Mouse (Mus musculus) kidney, embryonic 15.5 days (tissue): Measurements from ENCODE around the gene Apopt1. TPM values are rescaled to one million over a fixed set of nuclear protein-coding genes. Genes with fewer than 3 reads are reported as not detected.

Experiments used
- ATAC-seq: fragments of 200-750 bp; cut with Nextera tagmentation; replicated peaks from 2 replicates; pipeline ENCODE4 v1.8.0; 2017; ENCODE audit warnings: moderate TSS enrichment; ENCODE audit not compliant: low FRiP score
- H3K27ac ChIP-seq: fragments of 300-500 bp; sonication (generic); 2 replicates; pipeline ENCODE4 v1.5.1; 2015; ENCODE audit warnings: mild to moderate bottlenecking, inconsistent platforms
- H3K27me3 ChIP-seq: fragments of 300-500 bp; sonication (generic); 2 replicates; pipeline ENCODE4 v1.6.1; 2015; ENCODE audit warnings: inconsistent platforms
- H3K36me3 ChIP-seq: fragments of 300-500 bp; sonication (generic); 2 replicates; pipeline ENCODE4 v1.6.1; 2015; ENCODE audit warnings: inconsistent platforms
- H3K4me1 ChIP-seq: fragments of 300-500 bp; sonication (generic); 2 replicates; pipeline ENCODE4 v1.6.1; 2015; ENCODE audit warnings: inconsistent platforms
- H3K4me2 ChIP-seq: fragments of 300-500 bp; sonication (generic); 2 replicates; pipeline ENCODE4 v1.6.1; 2015; ENCODE audit warnings: moderate library complexity, mild to moderate bottlenecking, inconsistent platforms
- H3K4me3 ChIP-seq: fragments of 300-500 bp; sonication (generic); replicated peaks from 2 replicates; pipeline ENCODE4 v1.5.1; 2015; ENCODE audit warnings: mild to moderate bottlenecking, inconsistent platforms
- H3K9ac ChIP-seq: fragments of 300-500 bp; sonication (generic); 2 replicates; pipeline ENCODE4 v1.6.1; 2015; ENCODE audit warnings: mild to moderate bottlenecking, inconsistent platforms
- H3K9me3 ChIP-seq: fragments of 300-500 bp; sonication (generic); replicated peaks from 2 replicates; pipeline ENCODE4 v1.6.1; 2016; ENCODE audit warnings: inconsistent platforms
- WGBS: fragments of 180-500 bp; shearing (Covaris S2); methylation state at CpG from one replicate; pipeline ENCODE4 v1.1.7; 2015; ENCODE audit warnings: mixed read lengths; 5-methylcytosine and 5-hydroxymethylcytosine counted together
- polyA plus RNA-seq: library from polyadenylated mRNA; unstranded; fragments of >200 nt; fragmentation: Nextera tagmentation; extraction: Ambion mirVana; gene quantifications from 2 replicates; pipeline ENCODE4 v1.2.1, GENCODE M21; 2015

Gene Apopt1
- polyA plus RNA-seq, 1 experiment from 2014 or later = 57.4 TPM

- H3K27ac ChIP-seq = no peak overlapping the region
- no peaks in the 10 kb centered on the region for H3K36me3 ChIP-seq
- H3K4me2 ChIP-seq = peak overlapping the region; percentile 97
- H3K27me3 ChIP-seq = peaks cover 62% of the 10 kb centered on the region
- ATAC-seq = 0 out of 2 replicates have a peak, but pooled peaks have one; percentile 14
- H3K9me3 ChIP-seq = no peaks in the 10 kb centered on the region
- H3K4me1 ChIP-seq = peaks cover 49% of the 10 kb centered on the region
- peak overlapping the region; percentile 63 for H3K4me3 ChIP-seq
- under 1% methylated on average over 34 of the region's 34 CpGs for WGBS
- H3K9ac ChIP-seq = peak overlapping the region; percentile 60
These were observed 41.6 kb upstream of the Apopt1 start for GRCm38 (mm10) chr12:111671431-111671902.

- H3K36me3 ChIP-seq = no peaks in the 10 kb centered on the region
- H3K4me1 ChIP-seq = peaks cover 53% of the 10 kb centered on the region
- peak within 1 kb of the TSS; percentile 63 for H3K4me3 ChIP-seq
- H3K4me2 ChIP-seq = peak within 1 kb of the TSS; percentile 97
- peaks cover 62% of the 10 kb centered on the region for H3K27me3 ChIP-seq
- WGBS = under 1% methylated on average over 31 of the region's 31 CpGs
- H3K9me3 ChIP-seq = no peaks in the 10 kb centered on the region
- ATAC-seq = peak; percentile 35
- peak within 1 kb of the TSS; percentile 60 for H3K9ac ChIP-seq
- no peak within 1 kb of the TSS for H3K27ac ChIP-seq
These were observed 40.9 kb upstream of the Apopt1 start, which contains the start of gene Ckb for GRCm38 (mm10) chr12:111672176-111672575. Gene Ckb (minus strand): TSS chr12:111672338.

DNA sequence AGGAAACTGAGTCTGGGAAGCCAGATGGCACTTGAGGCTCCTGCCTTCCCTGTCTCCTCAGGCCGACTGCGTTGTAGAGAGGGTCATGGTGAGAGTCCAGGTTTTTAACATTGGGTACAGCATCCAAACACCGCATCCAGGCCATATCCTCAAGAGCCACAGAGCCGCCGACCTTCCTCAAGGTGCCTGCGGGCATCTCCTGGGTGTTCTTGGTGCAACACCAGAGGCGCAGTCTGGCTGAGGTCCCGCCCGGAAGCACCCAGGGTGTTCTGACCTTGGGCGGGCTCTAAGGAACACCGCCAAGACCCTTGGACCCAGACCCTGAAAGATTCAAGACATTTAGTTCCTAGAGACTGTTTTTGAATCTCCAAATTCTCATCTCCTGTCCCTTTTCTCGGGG lies 40.5 kb upstream of the Apopt1 start:
- peak overlapping the region; percentile 60; the same call in 1 of the 2 replicates for H3K9ac ChIP-seq
- H3K36me3 ChIP-seq = no peaks in the 10 kb centered on the region
- peaks cover 57% of the 10 kb centered on the region for H3K4me1 ChIP-seq
- peaks cover 62% of the 10 kb centered on the region for H3K27me3 ChIP-seq
- 11% methylated on average over 12 of the region's 12 CpGs for WGBS
- no peak overlapping the region for H3K27ac ChIP-seq
- H3K4me3 ChIP-seq = peak overlapping the region; percentile 63
- no peaks in the 10 kb centered on the region for H3K9me3 ChIP-seq
- ATAC-seq = no peak
- H3K4me2 ChIP-seq = peak overlapping the region; percentile 97

- no peak for ATAC-seq
- no peak overlapping the region for H3K4me3 ChIP-seq
- WGBS = 58% methylated on average over 2 of the region's 2 CpGs
- H3K4me1 ChIP-seq = peaks cover 56% of the 10 kb centered on the region
- H3K27me3 ChIP-seq = peaks cover 58% of the 10 kb centered on the region
- no peaks in the 10 kb centered on the region for H3K36me3 ChIP-seq
- H3K4me2 ChIP-seq = no peak overlapping the region
- H3K9ac ChIP-seq = no peak overlapping the region
- no peak overlapping the region for H3K27ac ChIP-seq
- H3K9me3 ChIP-seq = no peaks in the 10 kb centered on the region
These were observed 38.1 kb upstream of the Apopt1 start for GRCm38 (mm10) chr12:111674850-111675486.

GRCm38 (mm10) chr12:111675797-111676580 lies 37.1 kb upstream of the Apopt1 start:
- Histone ChIP-seq H3K4me2 (no peak overlapping the region), H3K9me3 (no peaks in the 10 kb centered on the region), H3K4me3 (no peak overlapping the region), H3K27ac (no peak overlapping the region), H3K4me1 (peaks cover 46% of the 10 kb centered on the region), H3K27me3 (peaks cover 48% of the 10 kb centered on the region), H3K36me3 (peaks cover 10% of the 10 kb centered on the region), H3K9ac (no peak overlapping the region)
- 71% methylated on average over 6 of the region's 6 CpGs for WGBS
- no peak for ATAC-seq

GRCm38 (mm10) chr12:111677421-111677820 lies 35.6 kb upstream of the Apopt1 start:
- Histone ChIP-seq H3K4me3 (peak overlapping the region; percentile 67), H3K9me3 (no peaks in the 10 kb centered on the region), H3K4me1 (peaks cover 31% of the 10 kb centered on the region), H3K27me3 (peaks cover 34% of the 10 kb centered on the region), H3K9ac (peak overlapping the region; percentile 75), H3K36me3 (peaks cover 24% of the 10 kb centered on the region), H3K4me2 (peak overlapping the region; percentile 87), H3K27ac (peak overlapping the region; percentile 98)
- 10% methylated on average over 5 of the region's 5 CpGs for WGBS
- ATAC-seq = peak; percentile 47

DNA sequence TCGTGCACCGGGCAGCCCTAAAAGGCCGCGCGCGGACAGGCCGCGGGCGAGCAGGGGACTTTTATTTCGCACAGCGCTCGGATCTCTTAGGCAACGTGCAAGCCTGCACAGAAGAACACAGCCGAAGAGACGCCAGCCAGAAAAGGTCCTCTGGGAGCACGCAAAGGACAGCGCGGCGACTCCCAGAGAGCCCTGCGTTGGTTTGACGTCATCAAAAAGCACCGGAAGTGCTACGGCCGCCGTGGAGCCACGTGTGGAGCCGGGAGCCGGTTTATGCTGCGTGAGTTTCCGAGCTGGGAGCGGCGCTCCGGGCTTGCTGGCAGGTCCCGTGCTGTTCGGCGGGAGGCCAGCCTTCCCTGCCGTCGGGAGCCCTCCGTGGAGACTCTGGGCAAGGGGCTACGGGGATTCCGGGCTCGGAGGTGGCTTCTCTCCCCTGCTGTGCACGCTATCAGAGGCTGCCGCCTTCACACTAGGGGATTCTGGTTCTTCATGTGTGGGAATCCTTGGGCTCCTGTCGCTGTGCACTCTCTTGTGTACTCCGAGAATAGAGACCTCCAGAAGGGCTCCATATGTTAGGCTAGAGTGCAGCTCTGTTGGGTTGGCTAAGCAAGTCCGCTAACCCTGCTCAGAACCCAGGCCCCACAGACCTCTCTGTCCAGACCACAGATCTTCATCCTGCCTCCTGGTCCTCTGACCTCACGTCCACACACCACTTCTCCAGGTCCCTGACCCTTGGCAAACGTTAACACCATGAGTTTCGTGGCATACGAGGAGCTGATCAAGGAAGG lies 35.0 kb upstream of the Apopt1 start, which contains the start of gene Trmt61a:
TSS of gene Trmt61a (plus strand) at position 224 of the 788 bp plus-strand sequence.
- H3K27ac ChIP-seq = peak within 1 kb of the TSS; percentile 98
- peak within 1 kb of the TSS; percentile 67 for H3K4me3 ChIP-seq
- peaks cover 27% of the 10 kb centered on the region for H3K27me3 ChIP-seq
- peaks cover 30% of the 10 kb centered on the region for H3K36me3 ChIP-seq
- ATAC-seq = peak; percentile 88
- H3K4me1 ChIP-seq = peaks cover 26% of the 10 kb centered on the region
- H3K4me2 ChIP-seq = peak within 1 kb of the TSS; percentile 87
- peak within 1 kb of the TSS; percentile 75 for H3K9ac ChIP-seq
- under 1% methylated on average over 51 of the region's 51 CpGs for WGBS
- H3K9me3 ChIP-seq = no peaks in the 10 kb centered on the region

DNA sequence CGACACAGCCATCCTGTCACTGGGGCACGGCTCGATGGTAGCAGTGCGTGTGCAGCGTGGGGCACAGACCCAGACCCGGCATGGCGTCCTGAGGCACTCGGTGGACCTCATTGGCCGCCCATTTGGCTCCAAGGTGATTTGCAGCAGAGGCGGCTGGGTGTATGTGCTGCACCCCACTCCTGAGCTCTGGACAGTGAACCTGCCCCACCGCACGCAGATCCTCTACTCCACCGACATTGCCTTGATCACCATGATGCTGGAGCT lies 34.5 kb upstream of the Apopt1 start:
- ATAC-seq = no peak
- H3K36me3 ChIP-seq = peaks cover 31% of the 10 kb centered on the region
- peak overlapping the region; percentile 75 for H3K9ac ChIP-seq
- peak overlapping the region; percentile 67 for H3K4me3 ChIP-seq
- peaks cover 26% of the 10 kb centered on the region for H3K4me1 ChIP-seq
- H3K4me2 ChIP-seq = peak overlapping the region; percentile 87
- H3K27ac ChIP-seq = no peak overlapping the region
- no peaks in the 10 kb centered on the region for H3K9me3 ChIP-seq
- 8% methylated on average over 13 of the region's 13 CpGs for WGBS
- peaks cover 22% of the 10 kb centered on the region for H3K27me3 ChIP-seq

DNA sequence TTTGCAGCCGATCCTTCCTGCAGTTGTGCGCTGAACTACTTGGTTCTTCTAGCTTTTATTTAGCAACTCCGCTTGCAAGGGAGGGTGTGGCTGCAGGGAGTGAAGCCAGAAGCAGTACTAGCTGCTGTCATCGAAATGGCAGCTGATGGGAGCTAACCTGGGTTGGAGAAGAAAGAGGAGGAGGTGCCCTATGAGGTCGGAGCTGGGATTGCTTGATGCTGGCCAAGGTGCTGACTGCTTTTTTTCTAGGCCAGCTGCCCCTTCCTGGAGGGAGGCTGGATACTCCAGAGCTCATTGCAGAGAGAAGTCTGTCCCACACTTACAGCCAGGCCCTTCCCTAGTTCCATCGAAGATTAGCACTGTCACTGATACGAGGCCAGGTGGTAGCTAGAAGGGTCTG lies 34.1 kb upstream of the Apopt1 start:
- H3K27ac ChIP-seq = no peak overlapping the region
- peak overlapping the region; percentile 67 for H3K4me3 ChIP-seq
- H3K27me3 ChIP-seq = peaks cover 18% of the 10 kb centered on the region
- no peaks in the 10 kb centered on the region for H3K9me3 ChIP-seq
- ATAC-seq = no peak
- 54% methylated on average over 7 of the region's 7 CpGs for WGBS
- H3K4me1 ChIP-seq = peaks cover 26% of the 10 kb centered on the region
- peak overlapping the region; percentile 75 for H3K9ac ChIP-seq
- peaks cover 35% of the 10 kb centered on the region for H3K36me3 ChIP-seq
- H3K4me2 ChIP-seq = peak overlapping the region; percentile 87

- Histone ChIP-seq H3K9ac (no peak overlapping the region), H3K9me3 (no peaks in the 10 kb centered on the region), H3K4me1 (peaks cover 23% of the 10 kb centered on the region), H3K4me3 (no peak overlapping the region), H3K27me3 (peaks cover 3% of the 10 kb centered on the region; the same call in 1 of the 2 replicates), H3K4me2 (no peak overlapping the region), H3K27ac (no peak overlapping the region), H3K36me3 (peaks cover 39% of the 10 kb centered on the region)
- no peak for ATAC-seq
- 93% methylated on average over 13 of the region's 13 CpGs for WGBS
These were observed 32.4 kb upstream of the Apopt1 start for GRCm38 (mm10) chr12:111680661-111681060.

GRCm38 (mm10) chr12:111681305-111681704 lies 31.8 kb upstream of the Apopt1 start:
- Histone ChIP-seq H3K4me2 (no peak overlapping the region), H3K4me1 (peaks cover 22% of the 10 kb centered on the region), H3K27me3 (no peaks in the 10 kb centered on the region), H3K4me3 (no peak overlapping the region), H3K36me3 (peaks cover 39% of the 10 kb centered on the region), H3K27ac (no peak overlapping the region), H3K9me3 (no peaks in the 10 kb centered on the region), H3K9ac (no peak overlapping the region)
- ATAC-seq = no peak
- WGBS = 81% methylated on average over 8 of the region's 8 CpGs
